Mouse (Mus musculus) heart, postnatal 0 days (tissue): ENCODE measurements around the gene Shisal2a. TPM values are rescaled to one million over a fixed set of nuclear protein-coding genes. Genes with fewer than 3 reads are reported as not detected.

Experiments
- ATAC-seq: fragments of 200-750 bp; cut with Nextera tagmentation; 2 replicates; pipeline ENCODE4 v1.8.0; 2017; ENCODE audit warnings: low read depth, moderate number of reproducible peaks, moderate library complexity; ENCODE audit not compliant: insufficient read depth
- DNase-seq: peaks from one replicate; pipeline ENCODE4 v3.0.0-alpha.2; 2016; ENCODE audit warnings: low spot score
- H3K27ac ChIP-seq: fragments of 300-500 bp; sonication (generic); 2 replicates; pipeline ENCODE4 v1.5.1; 2014; ENCODE audit warnings: low read depth, mild to moderate bottlenecking
- H3K27me3 ChIP-seq: fragments of 300-500 bp; sonication (generic); 2 replicates; pipeline ENCODE4 v1.6.1; 2014; ENCODE audit warnings: low read length, mixed read lengths; ENCODE audit not compliant: control insufficient read depth, insufficient read depth
- H3K36me3 ChIP-seq: fragments of 300-500 bp; sonication (generic); replicated peaks from 2 replicates; pipeline ENCODE4 v1.6.1; 2014; ENCODE audit warnings: low read length, mixed read lengths; ENCODE audit not compliant: control insufficient read depth, insufficient read depth
- H3K4me1 ChIP-seq: fragments of 300-500 bp; sonication (generic); 2 replicates; pipeline ENCODE4 v1.6.1; 2014; ENCODE audit warnings: antibody characterized with exemption; ENCODE audit not compliant: control insufficient read depth, insufficient read depth
- H3K4me2 ChIP-seq: fragments of 300-500 bp; sonication (generic); 2 replicates; pipeline ENCODE4 v1.6.1; 2014; ENCODE audit warnings: low read depth, mild to moderate bottlenecking, low read length, moderate library complexity
- H3K4me3 ChIP-seq: fragments of 300-500 bp; sonication (generic); 2 replicates; pipeline ENCODE4 v1.5.1; 2014; ENCODE audit warnings: low read depth, low read length
- H3K9ac ChIP-seq: fragments of 300-500 bp; sonication (generic); replicated peaks from 2 replicates; pipeline ENCODE4 v1.6.1; 2014; ENCODE audit warnings: low read depth, low read length, mixed read lengths
- H3K9me3 ChIP-seq: fragments of 300-500 bp; sonication (generic); replicated peaks from 2 replicates; pipeline ENCODE4 v1.6.1; 2016; ENCODE audit warnings: low read length; ENCODE audit not compliant: control insufficient read depth
- CTCF ChIP-seq: IDR thresholded peaks from 2 replicates; pipeline ENCODE4 v1.5.1; 2016; ENCODE audit warnings: antibody characterized with exemption, control low read depth, low read depth
- EP300 ChIP-seq: IDR thresholded peaks from 2 replicates; pipeline ENCODE4 v1.6.1; 2016; ENCODE audit warnings: antibody characterized with exemption, low read depth
- WGBS: fragments of 180-500 bp; shearing (Covaris S2); extraction: QIAGEN DNeasy Blood & Tissue Kit; methylation state at CpG from one replicate; pipeline ENCODE4 v1.1.7; 2014; 5-methylcytosine and 5-hydroxymethylcytosine counted together
- polyA plus RNA-seq: library from polyadenylated mRNA; unstranded; fragments of >200 nt; fragmentation: Nextera tagmentation; extraction: Ambion mirVana; gene quantifications from 2 replicates; pipeline ENCODE4 v1.2.1, GENCODE M21; 2015
- total RNA-seq: library from RNA; depleted of rRNA; stranded (reverse); fragments of >200 nt; gene quantifications from 2 replicates; pipeline ENCODE4 v1.2.3, GENCODE M21; 2014; ENCODE audit warnings: low replicate concordance

Gene Shisal2a
- total and polyA plus RNA-seq, 2 experiments from 2014 or later, result 2.0 TPM; not detected in 1

GRCm38 (mm10) chr4:108403861-108404635 lies 20.9 kb upstream of the Shisal2a start:
- H3K36me3 ChIP-seq, result peaks cover 10% of the 10 kb centered on the region; the same call in 1 of the 2 replicates
- WGBS, result 89% methylated on average over 8 of the region's 8 CpGs
- no peaks in the 10 kb centered on the region for H3K27me3 ChIP-seq
- H3K4me3 ChIP-seq, result no peak overlapping the region
- no peaks in the 10 kb centered on the region for H3K9me3 ChIP-seq
- no peak overlapping the region for H3K9ac ChIP-seq
- ATAC-seq (no peak), DNase-seq (no peak)
- no peak overlapping the region for H3K4me2 ChIP-seq
- no peak for TF ChIP-seq CTCF
- peaks cover 12% of the 10 kb centered on the region; the same call in 1 of the 2 replicates for H3K4me1 ChIP-seq
- no peak overlapping the region for H3K27ac ChIP-seq

GRCm38 (mm10) chr4:108400395-108400794 lies 17.2 kb upstream of the Shisal2a start:
- DNase-seq (no peak), ATAC-seq (no peak)
- H3K27me3 ChIP-seq, result no peaks in the 10 kb centered on the region
- H3K27ac ChIP-seq, result no peak overlapping the region
- H3K36me3 ChIP-seq, result peaks cover 10% of the 10 kb centered on the region; the same call in 1 of the 2 replicates
- no peak overlapping the region for H3K4me3 ChIP-seq
- H3K4me1 ChIP-seq, result no peaks in the 10 kb centered on the region
- no peak overlapping the region for H3K4me2 ChIP-seq
- TF ChIP-seq CTCF (no peak), EP300 (no peak)
- no peaks in the 10 kb centered on the region for H3K9me3 ChIP-seq
- no peak overlapping the region for H3K9ac ChIP-seq
- 87% methylated on average over 10 of the region's 10 CpGs for WGBS

- DNase-seq (no peak), ATAC-seq (no peak)
- Histone ChIP-seq H3K9me3 (peaks cover 5% of the 10 kb centered on the region), H3K27me3 (no peaks in the 10 kb centered on the region), H3K36me3 (no peaks in the 10 kb centered on the region), H3K4me2 (no peak overlapping the region), H3K27ac (no peak overlapping the region), H3K4me3 (no peak overlapping the region), H3K4me1 (peaks cover 6% of the 10 kb centered on the region; the same call in 1 of the 2 replicates), H3K9ac (no peak overlapping the region)
- TF ChIP-seq CTCF (no peak), EP300 (no peak)
Observed at GRCm38 (mm10) chr4:108394236-108394635, 11.1 kb upstream of the Shisal2a start.

- H3K27ac ChIP-seq, result no peak overlapping the region
- TF ChIP-seq EP300 (no peak), CTCF (no peak)
- H3K27me3 ChIP-seq, result no peaks in the 10 kb centered on the region
- no peak overlapping the region for H3K9ac ChIP-seq
- no peak for DNase-seq
- H3K4me3 ChIP-seq, result no peak overlapping the region
- H3K36me3 ChIP-seq, result no peaks in the 10 kb centered on the region
- 46% methylated on average over 2 of the region's 2 CpGs for WGBS
- H3K9me3 ChIP-seq, result peaks cover 5% of the 10 kb centered on the region
- peaks cover 17% of the 10 kb centered on the region for H3K4me1 ChIP-seq
- H3K4me2 ChIP-seq, result no peak overlapping the region
- ATAC-seq, result no peak
Observed at GRCm38 (mm10) chr4:108392558-108392957, 9.4 kb upstream of the Shisal2a start.

GRCm38 (mm10) chr4:108391124-108391523 lies 8.0 kb upstream of the Shisal2a start:
- WGBS, result 69% methylated on average over 5 of the region's 5 CpGs
- H3K27ac ChIP-seq, result no peak overlapping the region
- no peaks in the 10 kb centered on the region for H3K36me3 ChIP-seq
- H3K4me3 ChIP-seq, result no peak overlapping the region
- H3K27me3 ChIP-seq, result no peaks in the 10 kb centered on the region
- ATAC-seq, result no peak
- peaks cover 5% of the 10 kb centered on the region for H3K9me3 ChIP-seq
- no peak for DNase-seq
- H3K4me1 ChIP-seq, result peaks cover 22% of the 10 kb centered on the region
- no peak for TF ChIP-seq EP300
- H3K4me2 ChIP-seq, result no peak overlapping the region
- H3K9ac ChIP-seq, result no peak overlapping the region

GRCm38 (mm10) chr4:108388741-108389140 lies 5.6 kb upstream of the Shisal2a start:
- no peak overlapping the region for H3K9ac ChIP-seq
- no peak overlapping the region for H3K4me3 ChIP-seq
- no peak overlapping the region for H3K4me2 ChIP-seq
- ATAC-seq (no peak), DNase-seq (no peak)
- no peaks in the 10 kb centered on the region for H3K9me3 ChIP-seq
- 87% methylated on average over 3 of the region's 3 CpGs for WGBS
- peaks cover 5% of the 10 kb centered on the region for H3K27me3 ChIP-seq
- TF ChIP-seq EP300 (no peak), CTCF (no peak)
- H3K27ac ChIP-seq, result peak overlapping the region; percentile 85; the same call in 1 of the 2 replicates
- H3K36me3 ChIP-seq, result no peaks in the 10 kb centered on the region
- peaks cover 22% of the 10 kb centered on the region for H3K4me1 ChIP-seq
